Mouse (Mus musculus) ovary, postnatal 14 days (tissue): ENCODE measurements at regions not wholly inside any gene's neighbourhood (a gene's known extent, or its start where the extent isn't known, plus 50 kb on each side); places are given as distances from the start of the nearest gene placed in this dataset.
A peak's percentile ranks its signal among the peaks of the same experiment; 100 is the strongest.
"Not testable (repeated sequence)": the region's sequence is repeated elsewhere in the genome, so short reads cannot be mapped to it uniquely, and the experiment has no call there.

Experiments used
- DNase-seq: peaks from one replicate; pipeline ENCODE4 v3.0.0; 2022; ENCODE audit warnings: low spot score

DNA sequence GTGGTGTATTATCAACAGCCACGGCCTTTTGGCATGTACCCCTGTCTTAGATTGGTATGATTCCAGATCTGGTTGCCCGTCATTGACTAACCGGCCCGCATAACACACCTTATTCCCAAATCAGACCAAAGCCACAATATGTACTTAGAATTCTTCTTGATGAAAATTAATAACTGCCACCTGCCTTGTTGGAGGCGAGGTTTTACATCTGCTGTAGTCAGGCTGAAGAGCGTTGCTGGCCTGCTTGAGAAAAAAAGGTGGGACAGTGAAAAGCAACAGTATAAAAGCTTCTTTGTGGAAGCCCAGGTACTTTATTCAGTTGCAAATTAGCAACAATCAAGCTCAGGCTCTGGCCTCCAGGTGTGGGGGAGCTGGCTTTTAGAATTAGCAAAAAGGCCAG is 223.6 kb upstream of the Car8 start:
- DNase-seq, result not testable (repeated sequence)

DNA sequence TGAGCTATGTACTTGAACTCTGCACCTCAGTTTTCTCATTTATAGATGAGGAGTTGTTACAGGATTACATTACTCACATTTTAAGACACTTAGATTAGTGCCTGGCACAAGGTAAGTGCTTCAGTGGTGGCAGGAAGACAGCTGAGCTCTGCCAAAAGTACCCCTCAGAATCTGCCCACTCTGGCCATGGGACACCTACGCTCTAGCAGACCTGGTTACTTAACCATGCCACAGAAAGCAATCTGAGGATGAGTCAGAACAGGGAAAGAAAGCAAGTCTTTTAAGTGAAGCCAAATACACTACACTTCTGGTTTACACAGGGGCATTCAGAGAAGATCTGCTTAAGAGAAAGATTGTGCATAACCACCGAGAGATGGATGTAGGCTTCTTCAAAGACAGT is 215.5 kb upstream of the Car8 start:
- DNase-seq, result no peak

GRCm38 (mm10) chr4:8432393-8432792 is 193.6 kb upstream of the Car8 start:
- no peak for DNase-seq

DNA sequence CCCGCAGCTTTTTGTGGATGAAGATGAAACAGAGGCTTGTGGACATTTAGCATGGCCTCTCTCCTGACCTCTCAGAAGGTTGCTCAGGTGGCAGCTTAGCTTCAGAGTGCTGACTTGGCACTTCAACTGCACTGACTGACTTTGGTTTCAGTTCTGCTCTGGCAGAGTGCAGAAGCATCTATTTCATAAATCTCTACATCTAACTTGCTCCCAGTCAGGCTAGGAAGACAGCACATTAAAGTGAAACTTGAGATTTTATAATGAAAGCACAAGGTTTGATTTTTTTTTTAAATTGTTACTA is 192.1 kb upstream of the Car8 start:
- no peak for DNase-seq

- no peak for DNase-seq
Observed at GRCm38 (mm10) chr4:8430269-8431031, 191.6 kb upstream of the Car8 start.

- no peak for DNase-seq
Observed at GRCm38 (mm10) chr4:8429771-8430170, 190.9 kb upstream of the Car8 start.

DNA sequence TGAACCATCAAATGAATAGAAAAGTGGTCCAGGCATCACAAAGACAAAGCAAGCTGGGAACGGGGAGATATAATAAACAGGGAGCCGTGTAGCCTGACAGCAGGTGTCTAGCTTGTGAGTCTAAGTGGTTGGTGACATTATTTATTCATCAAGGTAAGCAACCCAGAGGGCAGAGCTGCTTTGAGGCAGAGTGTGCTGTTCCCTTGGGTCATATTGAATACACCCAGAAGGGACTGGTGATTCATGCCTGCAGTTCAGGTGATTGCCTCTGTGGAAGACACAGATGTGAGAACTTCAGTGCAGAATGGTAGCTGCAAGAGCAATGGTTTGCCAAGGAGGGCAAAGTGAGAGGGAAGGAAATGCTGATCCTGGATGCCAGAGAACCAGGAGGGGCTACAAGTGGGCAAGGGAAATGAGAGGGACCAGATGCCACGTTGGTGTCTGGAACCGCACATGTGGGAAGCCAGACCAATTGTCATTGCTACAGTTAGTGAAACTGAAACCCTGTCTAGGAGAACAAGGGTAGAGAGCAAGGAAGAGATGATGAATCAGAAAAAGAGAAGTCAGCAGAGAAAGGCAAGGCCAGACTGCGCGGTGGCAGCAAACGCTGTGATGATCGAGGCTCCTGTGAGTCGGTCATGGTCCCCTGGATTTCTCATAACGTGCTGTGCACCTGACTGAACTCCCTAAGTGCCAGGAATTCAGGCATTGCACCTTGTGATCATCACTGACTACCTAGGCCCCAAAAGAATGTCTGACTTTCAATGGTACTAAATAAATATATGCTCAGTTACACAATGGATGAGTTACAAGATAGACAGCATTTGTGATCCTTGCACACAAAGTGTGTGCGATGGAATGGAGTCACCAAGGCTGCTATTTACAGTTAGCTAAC is 190.0 kb upstream of the Car8 start:
- no peak for DNase-seq

- DNase-seq, result no peak
Observed at GRCm38 (mm10) chr4:8427812-8428211, 189.0 kb upstream of the Car8 start.

DNA sequence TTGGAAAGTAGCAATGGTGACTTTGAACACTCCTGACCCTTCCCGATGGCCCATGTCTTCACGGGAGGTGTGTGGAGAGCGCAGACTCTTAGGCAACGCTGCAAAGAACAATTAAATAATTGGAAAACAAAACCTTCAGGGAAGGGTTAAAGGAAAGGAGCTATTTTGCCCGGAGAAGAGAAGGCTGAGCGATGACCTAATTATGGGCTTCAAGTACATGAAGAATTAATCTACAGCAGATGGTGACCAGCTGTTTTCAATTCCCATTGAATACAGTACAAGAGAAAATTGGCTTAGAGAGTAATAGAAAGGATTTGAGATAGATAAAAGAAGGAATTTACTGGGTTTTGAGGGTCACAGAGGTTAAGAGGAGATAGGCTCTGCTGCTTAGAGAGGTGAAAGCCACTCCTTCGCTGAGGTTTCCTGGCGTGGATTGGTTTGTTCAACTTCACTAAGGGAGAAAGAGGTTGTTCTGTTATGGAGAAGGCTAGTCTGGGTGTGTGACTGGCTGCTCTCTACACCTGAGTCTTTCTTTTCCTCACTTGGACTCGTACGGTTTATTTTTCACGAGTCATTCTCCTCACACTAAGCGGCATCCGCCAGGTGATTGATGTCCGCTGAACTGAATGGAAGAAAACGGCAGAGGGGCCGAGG is 184.7 kb upstream of the Car8 start:
- no peak for DNase-seq

GRCm38 (mm10) chr4:8421285-8421684 is 182.4 kb upstream of the Car8 start:
- no peak for DNase-seq

DNA sequence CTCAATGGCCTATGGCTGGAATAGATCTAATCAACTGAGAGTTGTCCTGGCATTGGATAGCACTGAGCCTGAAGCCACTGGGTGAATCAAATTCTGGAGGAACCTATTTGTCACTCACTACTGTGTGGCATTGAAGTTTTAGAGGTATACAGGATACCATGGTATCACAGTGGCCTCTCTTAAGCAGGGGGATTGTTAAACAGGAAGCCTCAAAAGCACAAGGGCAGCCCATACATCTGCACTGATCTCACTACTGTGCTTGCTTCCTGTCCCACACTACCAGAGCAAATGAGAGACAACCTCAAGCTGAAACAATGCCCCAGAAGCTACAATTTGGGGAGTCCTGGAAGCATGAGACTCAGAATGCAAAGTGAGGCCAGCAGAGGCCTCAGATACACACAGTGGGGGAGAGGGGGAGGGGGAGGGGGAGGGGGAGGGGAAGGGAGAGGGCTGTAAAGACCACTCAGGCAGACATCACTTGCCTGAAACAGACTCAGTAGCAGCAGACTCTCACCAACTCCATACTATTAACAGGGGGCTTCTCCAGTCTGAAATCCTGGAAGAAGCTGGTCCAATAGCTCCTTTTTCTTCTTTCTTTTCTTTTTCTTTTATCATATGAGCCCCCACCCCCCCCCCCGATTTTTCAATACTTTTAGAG is 179.7 kb upstream of the Car8 start:
- DNase-seq, result no peak

DNA sequence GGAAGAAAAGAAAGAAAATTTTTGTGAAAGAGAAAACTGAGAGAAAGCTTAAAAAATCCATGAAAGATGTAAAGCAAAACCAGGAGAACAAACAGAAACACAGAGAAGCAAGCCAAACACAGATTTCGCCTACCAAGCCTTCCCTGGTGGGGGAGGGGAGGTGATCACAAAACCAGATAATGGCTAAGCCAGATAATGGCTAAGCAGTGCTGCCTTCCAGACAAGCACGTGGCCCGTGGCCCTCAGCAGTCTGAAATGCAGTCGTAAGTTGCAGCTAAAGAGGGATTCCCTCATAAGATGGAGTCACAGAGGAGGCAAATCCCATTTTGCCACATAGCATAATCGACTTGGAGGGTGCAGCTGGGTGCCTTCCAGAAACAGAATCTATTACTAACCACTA is 179.0 kb upstream of the Car8 start:
- no peak for DNase-seq

- DNase-seq, result no peak
Observed at GRCm38 (mm10) chr4:8413307-8413706, 174.5 kb upstream of the Car8 start.

- DNase-seq, result no peak
Observed at GRCm38 (mm10) chr4:8400069-8400468, 161.2 kb upstream of the Car8 start.

GRCm38 (mm10) chr4:8399430-8399829 is 160.6 kb upstream of the Car8 start:
- DNase-seq, result no peak

DNA sequence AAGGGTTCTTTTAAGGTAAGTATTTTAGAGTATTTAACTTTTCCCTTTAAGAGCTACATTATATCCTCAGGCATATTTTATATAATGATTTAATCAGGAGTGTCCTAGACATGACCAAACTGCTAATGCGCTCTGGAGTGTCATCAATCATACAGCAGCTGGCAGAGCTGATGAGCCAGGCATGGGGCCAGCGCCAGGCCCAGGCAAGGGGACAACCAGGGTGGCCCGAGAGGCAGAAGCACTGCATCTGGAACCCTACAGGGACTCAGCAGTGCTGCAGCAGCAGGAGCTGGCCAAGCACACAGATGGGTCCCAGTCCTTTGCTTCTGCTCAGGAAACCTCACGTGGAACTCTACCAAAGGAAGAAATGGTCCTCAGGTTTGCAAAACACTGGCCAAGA is 160.1 kb upstream of the Car8 start:
- no peak for DNase-seq

DNA sequence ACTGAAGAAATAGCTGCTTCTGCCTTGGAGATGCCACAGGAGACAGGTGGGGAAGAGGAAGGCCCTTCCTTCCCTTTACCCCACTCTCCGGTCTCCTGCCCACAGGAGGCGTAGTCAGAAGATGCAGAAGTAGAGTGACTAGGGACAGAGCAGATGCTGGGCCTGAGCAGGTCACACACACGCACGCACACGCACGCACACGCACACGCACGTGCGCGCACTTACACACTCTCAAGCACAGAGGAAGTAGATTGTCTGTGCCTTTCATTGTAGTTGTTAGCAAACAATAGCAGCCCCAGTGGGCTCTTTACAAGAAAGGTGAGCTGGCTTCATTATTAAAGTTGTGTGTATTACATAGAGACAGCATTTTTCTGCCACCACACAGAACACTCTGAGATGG is 144.3 kb upstream of the Car8 start:
- no peak for DNase-seq

DNA sequence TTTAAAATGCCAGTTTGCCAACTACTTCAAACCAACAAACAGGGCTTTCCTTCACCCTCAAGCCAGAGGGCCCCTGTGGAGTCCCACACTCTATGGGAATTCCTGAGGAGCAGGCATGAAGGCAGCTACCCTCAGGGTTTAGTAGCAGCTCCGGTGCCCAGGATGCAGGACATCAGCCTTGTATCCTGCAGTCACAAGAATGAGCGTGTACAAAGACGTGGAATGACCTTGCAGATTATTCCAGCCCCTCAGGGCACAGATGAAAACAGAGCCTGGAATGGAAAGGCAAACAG is 143.2 kb upstream of the Car8 start:
- no peak for DNase-seq

DNA sequence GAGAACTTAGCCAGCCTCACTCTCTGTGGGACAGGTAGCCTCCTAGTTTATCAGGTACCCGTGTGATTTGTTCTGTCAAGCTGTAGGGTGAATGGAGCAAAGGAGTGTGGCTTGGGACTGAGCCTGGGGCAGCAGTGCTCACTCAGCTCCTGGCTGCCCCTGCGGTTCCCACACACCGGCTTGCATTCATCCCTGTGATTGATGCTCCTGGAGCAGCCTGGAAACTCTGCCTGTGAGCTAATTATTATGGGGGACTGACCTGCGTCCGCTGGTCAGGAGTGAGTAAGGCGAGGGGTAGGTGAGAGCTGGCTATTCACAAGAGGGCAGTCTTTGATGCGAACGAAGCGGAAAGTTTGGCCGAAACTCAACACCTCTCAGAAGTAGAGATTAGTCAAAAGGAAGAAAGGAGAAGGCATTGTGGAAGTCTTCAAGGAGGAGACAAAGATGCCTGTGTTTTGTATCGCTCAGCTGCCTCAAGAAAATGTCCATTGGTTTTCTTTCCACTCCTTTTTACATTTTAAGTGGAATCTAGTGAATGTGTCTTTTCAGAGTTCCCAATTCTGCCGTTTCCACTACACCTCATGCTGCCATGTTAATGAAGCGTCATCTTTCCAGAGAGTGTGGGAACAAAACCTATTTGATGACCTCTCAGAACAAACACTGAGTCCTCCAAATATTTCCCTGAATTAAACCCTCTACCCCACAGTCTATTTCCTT is 142.7 kb upstream of the Car8 start:
- no peak for DNase-seq

- DNase-seq, result peak; percentile 64
Observed at GRCm38 (mm10) chr4:8380711-8381338, 142.0 kb upstream of the Car8 start.

DNA sequence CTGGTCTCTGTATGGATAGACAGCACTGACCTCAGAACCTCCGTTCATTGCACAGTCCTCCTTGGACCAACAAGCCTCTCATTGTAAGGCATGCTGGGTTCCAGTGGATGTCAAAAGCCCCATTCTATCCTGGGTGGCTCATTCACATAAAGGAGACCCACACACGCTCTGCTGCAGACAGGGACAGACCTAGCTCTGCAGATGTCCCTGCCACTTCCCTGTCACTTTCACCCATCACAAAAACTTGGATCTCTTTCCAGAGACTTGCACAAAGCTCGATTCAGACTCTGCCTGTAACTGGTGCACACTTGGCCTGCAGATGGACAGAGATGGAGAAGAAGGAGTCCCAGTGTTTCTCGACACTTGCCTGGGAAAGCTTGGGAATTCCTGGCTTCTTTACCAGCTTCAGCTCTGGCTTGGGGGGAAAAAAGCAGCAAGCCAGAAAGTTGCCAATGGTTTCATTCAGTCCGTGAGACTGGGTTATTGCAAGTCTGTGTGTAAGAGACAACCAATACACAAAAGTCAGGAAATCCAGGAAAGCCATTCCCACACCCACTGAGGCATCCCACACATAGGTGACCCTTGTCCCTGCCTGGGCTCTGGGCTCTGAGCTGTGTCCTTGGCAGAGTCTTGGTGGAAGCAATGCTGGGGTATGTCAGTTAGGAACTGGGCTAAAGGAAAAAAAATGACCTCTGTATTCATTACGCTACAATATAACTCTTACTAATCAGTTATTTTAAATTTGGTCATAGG is 136.1 kb upstream of the Car8 start:
- no peak for DNase-seq
